Mouse (Mus musculus): ENCODE results near the gene Rabepk.
"Not testable (repeated sequence)": the region's sequence is repeated elsewhere in the genome, so short reads cannot be mapped to it uniquely, and the experiment has no call there.

Gene Rabepk

GRCm38 (mm10) chr2:34764801-34765200 lies 34.9 kb downstream of the Rabepk start:
- peak; percentile 57 for DNase-seq (ENCODE audit: low read depth, low spot score)

- DNase-seq (ENCODE audit: low read depth, low spot score), result no peak
Observed at GRCm38 (mm10) chr2:34762872-34763271, 36.8 kb downstream of the Rabepk start.

GRCm38 (mm10) chr2:34762174-34762573 lies 37.5 kb downstream of the Rabepk start:
- no peak for DNase-seq (ENCODE audit: low read depth, low spot score)

- not testable (repeated sequence) for DNase-seq (ENCODE audit: low read depth, low spot score)
Observed at GRCm38 (mm10) chr2:34761272-34761671, 38.4 kb downstream of the Rabepk start.

- no peak for DNase-seq (ENCODE audit: low read depth, low spot score)
Observed at GRCm38 (mm10) chr2:34757341-34757740, 42.4 kb downstream of the Rabepk start.

GRCm38 (mm10) chr2:34754551-34755358 lies 45.0 kb downstream of the Rabepk start, which contains the start of gene Gapvd1:
TSS of gene Gapvd1 (minus strand) at chr2:34755232.
- DNase-seq (ENCODE audit: low read depth, low spot score), result peak; percentile 57

- DNase-seq (ENCODE audit: low read depth, low spot score), result peak; percentile 88
Observed at GRCm38 (mm10) chr2:34753811-34754550, 45.7 kb downstream of the Rabepk start.

- DNase-seq (ENCODE audit: low read depth, low spot score), result no peak
Observed at GRCm38 (mm10) chr2:34750245-34750644, 49.5 kb downstream of the Rabepk start.

GRCm38 (mm10) chr2:34748479-34748878 lies 51.2 kb downstream of the Rabepk start:
- DNase-seq (ENCODE audit: low read depth, low spot score), result no peak

- DNase-seq (ENCODE audit: low read depth, low spot score), result no peak
Observed at GRCm38 (mm10) chr2:34745673-34746072, 54.0 kb downstream of the Rabepk start.

GRCm38 (mm10) chr2:34744476-34744875 lies 55.2 kb downstream of the Rabepk start:
- DNase-seq (ENCODE audit: low read depth, low spot score), result no peak

GRCm38 (mm10) chr2:34742675-34743074 lies 57.0 kb downstream of the Rabepk start:
- DNase-seq (ENCODE audit: low read depth, low spot score), result no peak

GRCm38 (mm10) chr2:34741390-34742159 lies 58.1 kb downstream of the Rabepk start:
- DNase-seq (ENCODE audit: low read depth, low spot score), result no peak

- no peak for DNase-seq (ENCODE audit: low read depth, low spot score)
Observed at GRCm38 (mm10) chr2:34739684-34740391, 59.9 kb downstream of the Rabepk start.

- DNase-seq (ENCODE audit: low read depth, low spot score), result no peak
Observed at GRCm38 (mm10) chr2:34737911-34738310, 61.8 kb downstream of the Rabepk start.

- no peak for DNase-seq (ENCODE audit: low read depth, low spot score)
Observed at GRCm38 (mm10) chr2:34736626-34737025, 63.1 kb downstream of the Rabepk start.

All from ZHBTc4 (cell line).